8 mouse cellular contexts compared by ENCODE assay signal in genomic region chr8:104509061-104510006, GRCm38 (mm10). TPM values are rescaled to one million over a fixed set of nuclear protein-coding genes. Genes with fewer than 3 reads are reported as not detected.
DNase-seq lines count a peak whose midpoint lies in the region.

TSS of gene Terb1 (minus strand) at chr8:104509910.

- H3K4me3 ChIP-seq in limb, embryonic 10.5 days: peak within 1 kb of the TSS; percentile 72

- H3K9me3 ChIP-seq in limb, embryonic 10.5 days (replicated peaks): no peaks in the 10 kb centered on the region

- DNase-seq in adrenal gland, adult 18-20 months (ENCODE audit: low spot score in 2 of 2): peak; percentile 7 to 37
- DNase-seq in cerebellum, postnatal 25 days: peak; percentile 59 to 69
- peak; percentile 14 to 26 for DNase-seq in frontal cortex, postnatal 25 days (ENCODE audit: low spot score in 2 of 2)
- DNase-seq in induced T-regulatory cell, adult 2 months (ENCODE audit: low read depth): peak; percentile 61
- peak; percentile 71 for DNase-seq in limb, embryonic 10.5 days (ENCODE audit: low spot score)
- DNase-seq in mesoderm, embryonic 11.5 days (ENCODE audit: low read depth, low spot score): peak; percentile 23
- DNase-seq in right cerebral cortex, postnatal 36 days (ENCODE audit: low spot score in 2 of 2): peak; percentile 19 to 33
- peak; percentile 20 to 62 for DNase-seq in urinary bladder, postnatal 4 days (ENCODE audit: low spot score in 2 of 2)

- 2% methylated on average over 64 of the region's 64 CpGs for WGBS in limb, embryonic 10.5 days

- H3K4me1 ChIP-seq in limb, embryonic 10.5 days: peaks cover 13% of the 10 kb centered on the region

- no peaks in the 10 kb centered on the region for H3K27me3 ChIP-seq in limb, embryonic 10.5 days (ENCODE audit: low read depth, poor library complexity, severe bottlenecking)

- peak within 1 kb of the TSS; percentile 78 for H3K27ac ChIP-seq in limb, embryonic 10.5 days

- H3K36me3 ChIP-seq in limb, embryonic 10.5 days: peaks cover 22% of the 10 kb centered on the region

RNA-seq across cellular contexts. Expression of gene Terb1, which starts in this region (rescaled TPM):
- total RNA-seq in adrenal gland, adult 18-20 months (2021): under 1 TPM in 1 of 2 experiments, not detected in 1; 0.19 TPM
- polyA plus RNA-seq in limb, embryonic 10.5 days (2016; fragmentation: Nextera tagmentation; extraction: Ambion mirVana): 0.15 and 0.21 TPM in 2 replicates

Comparison
In these comparisons a context has a peak if more than half of its experiments do, and no peak if none do; other contexts are left out.
1. Peak in every context shown above with its lines: DNase-seq, H3K4me3 ChIP-seq and H3K27ac ChIP-seq.
2. Peak in DNase-seq in adrenal gland, adult 18-20 months; RNA of the gene not detected or under 1 TPM.
3. Peak in DNase-seq, H3K4me3 ChIP-seq and H3K27ac ChIP-seq in limb, embryonic 10.5 days; RNA of the gene not detected or under 1 TPM.
4. DNase-seq: peak in every context shown above with its lines; median percentile 71 in limb, embryonic 10.5 days; 64 in cerebellum, postnatal 25 days; 61 in induced T-regulatory cell, adult 2 months; 41 in urinary bladder, postnatal 4 days; 26 in right cerebral cortex, postnatal 36 days; 23 in mesoderm, embryonic 11.5 days; 22 in adrenal gland, adult 18-20 months; 20 in frontal cortex, postnatal 25 days.